Mouse (Mus musculus) lung, postnatal 0 days (tissue): ENCODE measurements at regions not wholly inside any gene's neighbourhood (a gene's known extent, or its start where the extent isn't known, plus 50 kb on each side); places are given as distances from the start of the nearest gene placed in this dataset.

Source experiments
- ATAC-seq: fragments of 200-750 bp; cut with Nextera tagmentation; 2 replicates; pipeline ENCODE4 v1.8.0; 2017; ENCODE audit warnings: moderate library complexity
- DNase-seq: peaks from one replicate; pipeline ENCODE4 v3.0.0-alpha.2; 2016; ENCODE audit warnings: low spot score
- H3K27ac ChIP-seq: fragments of 300-500 bp; sonication (generic); 2 replicates; pipeline ENCODE4 v1.5.1; 2014; ENCODE audit warnings: antibody characterized with exemption, mild to moderate bottlenecking, low read length, mixed read lengths
- H3K27me3 ChIP-seq: fragments of 300-500 bp; sonication (generic); replicated peaks from 2 replicates; pipeline ENCODE4 v1.6.1; 2014; ENCODE audit warnings: low read length, mixed read lengths; ENCODE audit not compliant: insufficient read depth
- H3K36me3 ChIP-seq: fragments of 300-500 bp; sonication (generic); 2 replicates; pipeline ENCODE4 v1.6.1; 2014; ENCODE audit warnings: low read length, mixed read lengths; ENCODE audit not compliant: insufficient read depth
- H3K4me1 ChIP-seq: fragments of 300-500 bp; sonication (generic); 2 replicates; pipeline ENCODE4 v1.6.1; 2014; ENCODE audit warnings: antibody characterized with exemption, low read depth, low read length, mixed read lengths; ENCODE audit not compliant: insufficient read depth
- H3K4me2 ChIP-seq: fragments of 300-500 bp; sonication (generic); replicated peaks from 2 replicates; pipeline ENCODE4 v1.6.1; 2014; ENCODE audit warnings: low read depth, mild to moderate bottlenecking, low read length, moderate library complexity, mixed read lengths
- H3K4me3 ChIP-seq: fragments of 300-500 bp; sonication (generic); 2 replicates; pipeline ENCODE4 v1.5.1; 2014; ENCODE audit warnings: low read depth, low read length
- H3K9ac ChIP-seq: fragments of 300-500 bp; sonication (generic); replicated peaks from 2 replicates; pipeline ENCODE4 v1.6.1; 2014; ENCODE audit warnings: low read depth, mild to moderate bottlenecking
- H3K9me3 ChIP-seq: fragments of 300-500 bp; sonication (generic); 2 replicates; pipeline ENCODE4 v1.6.1; 2016; ENCODE audit warnings: low read length, mixed read lengths
- CTCF ChIP-seq: IDR thresholded peaks from 2 replicates; pipeline ENCODE4 v1.5.1; 2016; ENCODE audit warnings: antibody characterized with exemption, mild to moderate bottlenecking
- EP300 ChIP-seq: IDR thresholded peaks from 2 replicates; pipeline ENCODE4 v1.6.1; 2016; ENCODE audit warnings: antibody characterized with exemption, mild to moderate bottlenecking, control low read depth
- WGBS: fragments of 180-500 bp; shearing (Covaris S2); extraction: QIAGEN DNeasy Blood & Tissue Kit; methylation state at CpG from one replicate; pipeline ENCODE4 v1.1.7; 2014; 5-methylcytosine and 5-hydroxymethylcytosine counted together

DNA sequence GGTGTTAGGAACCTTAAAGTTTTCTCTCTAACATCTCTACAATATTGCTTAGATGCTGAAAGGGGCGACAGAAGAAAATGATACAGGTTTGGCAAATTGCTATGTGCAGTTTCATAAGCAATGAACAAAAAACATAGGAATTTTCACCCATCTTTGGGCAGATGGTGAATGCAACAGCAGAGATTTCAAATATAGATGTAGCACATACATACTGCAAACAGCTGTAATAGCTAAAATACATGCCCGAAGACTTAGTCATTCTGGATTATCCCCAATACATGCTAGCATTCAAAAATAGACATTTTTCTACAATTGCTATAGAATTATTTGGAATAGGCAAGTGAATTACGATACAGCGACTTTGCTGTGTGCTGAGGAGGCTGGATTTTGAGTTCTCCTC lies 544.1 kb downstream of the D3Ertd751e start:
- WGBS: 82% methylated on average over 4 of the region's 4 CpGs
- ATAC-seq: no peak
- Histone ChIP-seq H3K4me1 (no peaks in the 10 kb centered on the region), H3K36me3 (no peaks in the 10 kb centered on the region), H3K4me3 (no peak overlapping the region), H3K9me3 (no peaks in the 10 kb centered on the region), H3K9ac (no peak overlapping the region), H3K27ac (no peak overlapping the region), H3K4me2 (no peak overlapping the region), H3K27me3 (no peaks in the 10 kb centered on the region)
- no peak for DNase-seq
- no peak for TF ChIP-seq CTCF
- no peak for TF ChIP-seq EP300

DNA sequence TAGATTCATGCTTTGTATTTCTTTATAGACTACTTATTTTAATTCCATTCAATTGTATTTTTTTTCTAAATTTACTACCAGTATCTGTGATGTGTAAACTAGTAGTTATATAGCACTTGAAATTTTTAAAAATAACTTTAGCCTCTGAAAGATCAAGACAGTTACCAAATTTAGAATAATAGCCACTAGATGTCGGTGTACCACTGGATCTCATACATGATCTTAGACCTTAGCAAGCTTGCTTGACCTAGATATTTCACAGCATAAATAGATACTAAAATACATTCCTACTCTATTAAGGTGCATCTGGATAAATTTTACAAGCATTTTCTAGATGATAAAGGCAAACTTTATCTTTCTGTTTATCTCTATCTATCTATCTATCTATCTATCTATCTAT lies 570.0 kb downstream of the D3Ertd751e start:
- Histone ChIP-seq H3K9ac (no peak overlapping the region), H3K27ac (no peak overlapping the region), H3K4me1 (no peaks in the 10 kb centered on the region), H3K4me3 (no peak overlapping the region), H3K4me2 (no peak overlapping the region), H3K36me3 (no peaks in the 10 kb centered on the region), H3K27me3 (no peaks in the 10 kb centered on the region), H3K9me3 (no peaks in the 10 kb centered on the region)
- WGBS: 80% methylated on average over 1 of the region's 1 CpGs
- no peak for DNase-seq
- ATAC-seq: no peak
- TF ChIP-seq EP300 (no peak), CTCF (no peak)

DNA sequence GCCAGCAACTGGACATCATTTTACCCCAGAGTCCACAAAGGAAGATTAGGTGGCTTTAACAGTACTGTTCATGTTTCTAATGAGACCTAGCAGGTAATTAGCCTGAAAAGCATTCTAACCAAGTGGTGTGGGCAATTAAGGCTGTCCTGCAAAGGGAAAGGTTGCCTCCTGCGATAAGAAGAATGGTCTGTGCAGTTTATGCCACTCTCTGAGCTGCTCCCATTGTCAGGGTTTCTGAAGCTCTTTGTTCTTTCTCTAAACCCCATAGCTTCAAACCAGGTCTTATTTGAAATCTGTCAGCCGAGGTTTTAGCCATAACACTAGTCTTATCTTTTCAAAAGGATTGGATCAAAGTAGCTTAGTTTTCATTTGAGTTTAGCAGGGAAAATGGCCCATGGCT lies 585.3 kb downstream of the D3Ertd751e start:
- no peak overlapping the region for H3K4me2 ChIP-seq
- DNase-seq: no peak
- no peaks in the 10 kb centered on the region for H3K36me3 ChIP-seq
- no peak overlapping the region for H3K9ac ChIP-seq
- no peaks in the 10 kb centered on the region for H3K4me1 ChIP-seq
- H3K4me3 ChIP-seq: no peak overlapping the region
- no peaks in the 10 kb centered on the region for H3K9me3 ChIP-seq
- TF ChIP-seq CTCF: no peak
- no peak for TF ChIP-seq EP300
- H3K27me3 ChIP-seq: no peaks in the 10 kb centered on the region
- ATAC-seq: no peak
- 51% methylated on average over 2 of the region's 2 CpGs for WGBS
- H3K27ac ChIP-seq: no peak overlapping the region

DNA sequence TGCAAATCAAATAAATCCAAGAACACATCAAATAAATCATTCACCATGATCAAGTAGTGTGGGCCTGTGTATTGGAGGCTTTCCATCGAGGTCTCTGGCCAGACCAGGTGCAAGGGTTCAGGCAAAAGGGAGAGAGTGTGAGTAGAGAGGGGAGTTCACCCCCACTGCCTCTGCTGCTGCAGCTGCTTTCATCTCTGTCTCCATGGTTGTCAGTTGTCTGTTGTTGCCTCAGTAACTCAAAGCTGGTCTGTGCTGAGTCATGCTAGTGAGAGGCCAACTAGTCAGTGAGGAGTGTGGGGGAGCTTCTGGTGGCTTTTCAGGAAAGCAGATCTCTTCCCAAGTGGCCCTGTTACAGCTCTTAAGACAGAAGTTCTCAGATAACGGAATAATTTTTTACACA lies 600.4 kb downstream of the D3Ertd751e start:
- H3K4me2 ChIP-seq: no peak overlapping the region
- no peaks in the 10 kb centered on the region for H3K27me3 ChIP-seq
- no peaks in the 10 kb centered on the region for H3K9me3 ChIP-seq
- ATAC-seq (no peak), DNase-seq (no peak)
- TF ChIP-seq CTCF (no peak), EP300 (no peak)
- H3K4me1 ChIP-seq: no peaks in the 10 kb centered on the region
- H3K4me3 ChIP-seq: no peak overlapping the region
- H3K9ac ChIP-seq: no peak overlapping the region
- no peak overlapping the region for H3K27ac ChIP-seq
- WGBS: 52% methylated on average over 2 of the region's 2 CpGs
- H3K36me3 ChIP-seq: no peaks in the 10 kb centered on the region

DNA sequence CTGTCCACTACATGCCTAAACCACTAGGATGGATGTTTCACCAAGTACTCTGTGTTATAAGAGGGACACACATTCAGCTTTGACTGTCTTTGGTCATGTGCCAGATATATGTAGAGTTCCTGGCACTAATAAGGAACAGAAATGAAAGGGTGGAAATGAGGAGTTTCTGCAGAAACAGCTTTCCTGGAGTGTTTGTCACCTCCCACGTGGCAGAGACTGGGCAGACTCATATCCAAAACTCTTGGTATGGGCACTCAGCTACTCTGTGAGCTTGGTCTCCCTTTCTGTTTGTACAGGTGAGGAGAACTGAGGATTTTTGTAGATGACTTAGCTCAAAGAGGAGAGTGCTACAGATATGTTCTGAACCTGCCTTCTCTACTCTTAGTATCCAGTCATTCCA lies 634.4 kb downstream of the D3Ertd751e start:
- no peak for DNase-seq
- Histone ChIP-seq H3K27ac (no peak overlapping the region), H3K9ac (no peak overlapping the region), H3K4me3 (no peak overlapping the region), H3K27me3 (no peaks in the 10 kb centered on the region), H3K9me3 (no peaks in the 10 kb centered on the region), H3K4me1 (no peaks in the 10 kb centered on the region), H3K36me3 (no peaks in the 10 kb centered on the region), H3K4me2 (no peak overlapping the region)
- 13% methylated on average over 1 of the region's 1 CpGs for WGBS
- no peak for ATAC-seq
- no peak for TF ChIP-seq EP300
- no peak for TF ChIP-seq CTCF

DNA sequence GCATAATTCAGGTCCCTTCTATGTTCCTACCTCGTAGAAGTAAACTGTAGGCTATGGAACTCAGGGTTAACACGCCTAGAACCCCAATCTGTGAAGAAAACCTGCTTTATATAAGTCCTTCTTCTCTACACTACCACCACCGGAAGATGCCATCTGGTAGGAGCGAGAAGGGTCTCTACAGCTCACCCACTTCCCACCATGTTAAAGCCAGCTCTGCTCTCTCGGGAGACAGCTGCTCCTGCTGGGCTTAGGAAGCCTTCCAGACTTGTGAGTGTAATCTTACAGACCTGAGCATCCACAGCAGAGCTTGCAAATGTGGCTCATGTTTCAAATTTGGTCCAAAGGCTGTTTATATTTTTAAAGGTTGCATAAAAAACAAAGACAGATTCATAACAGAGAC lies 639.7 kb downstream of the D3Ertd751e start:
- Histone ChIP-seq H3K4me3 (no peak overlapping the region), H3K9ac (no peak overlapping the region), H3K27ac (no peak overlapping the region), H3K4me2 (no peak overlapping the region), H3K27me3 (no peaks in the 10 kb centered on the region), H3K4me1 (no peaks in the 10 kb centered on the region), H3K36me3 (no peaks in the 10 kb centered on the region), H3K9me3 (no peaks in the 10 kb centered on the region)
- 64% methylated on average over 5 of the region's 5 CpGs for WGBS
- TF ChIP-seq CTCF: no peak
- no peak for TF ChIP-seq EP300
- ATAC-seq: no peak
- no peak for DNase-seq

DNA sequence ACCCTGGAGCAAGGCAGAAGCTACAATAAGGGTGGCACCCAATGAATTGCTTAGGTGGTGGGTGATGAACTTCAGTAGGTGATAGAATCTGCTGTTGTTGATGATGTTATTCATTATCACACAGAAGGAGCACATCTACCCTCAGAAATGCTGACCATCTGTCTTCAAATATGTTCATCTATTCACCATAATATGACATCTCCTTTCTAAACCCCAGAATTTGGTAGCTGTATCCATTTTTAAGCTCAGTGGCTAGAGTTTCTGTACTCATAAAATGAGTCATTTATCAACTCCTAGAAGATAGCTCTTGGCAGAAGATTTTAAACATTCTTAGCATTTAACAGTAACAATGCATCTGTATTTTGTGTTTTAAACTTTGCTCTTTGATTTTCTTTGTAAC lies 660.3 kb downstream of the D3Ertd751e start:
- Histone ChIP-seq H3K27ac (no peak overlapping the region), H3K27me3 (no peaks in the 10 kb centered on the region), H3K9ac (no peak overlapping the region), H3K4me2 (no peak overlapping the region), H3K4me1 (no peaks in the 10 kb centered on the region), H3K36me3 (no peaks in the 10 kb centered on the region), H3K9me3 (no peaks in the 10 kb centered on the region), H3K4me3 (no peak overlapping the region)
- DNase-seq (no peak), ATAC-seq (no peak)
- TF ChIP-seq CTCF (no peak), EP300 (no peak)
